Mouse (Mus musculus): ENCODE measurements at regions not wholly inside any gene's neighbourhood (a gene's known extent, or its start where the extent isn't known, plus 50 kb on each side); places are given as distances from the start of the nearest gene placed in this dataset.

- TF ChIP-seq POLR2A (IDR thresholded peaks at IDR 0.05; ENCODE audit: borderline replicate concordance, extremely low read depth, insufficient read depth, insufficient read length, poor library complexity, severe bottlenecking) (no peak), CTCF (IDR thresholded peaks at IDR 0.05; ENCODE audit: borderline replicate concordance, extremely low read depth, insufficient read depth, insufficient read length) (no peak)
Observed at GRCm38 (mm10) chr13:31340363-31340948, 215.5 kb upstream of the Foxq1 start.

All from brain, embryonic 14.5 days (tissue).